Mouse (Mus musculus): ENCODE measurements at regions not wholly inside any gene's neighbourhood (a gene's known extent, or its start where the extent isn't known, plus 50 kb on each side); places are given as distances from the start of the nearest gene placed in this dataset.

DNA sequence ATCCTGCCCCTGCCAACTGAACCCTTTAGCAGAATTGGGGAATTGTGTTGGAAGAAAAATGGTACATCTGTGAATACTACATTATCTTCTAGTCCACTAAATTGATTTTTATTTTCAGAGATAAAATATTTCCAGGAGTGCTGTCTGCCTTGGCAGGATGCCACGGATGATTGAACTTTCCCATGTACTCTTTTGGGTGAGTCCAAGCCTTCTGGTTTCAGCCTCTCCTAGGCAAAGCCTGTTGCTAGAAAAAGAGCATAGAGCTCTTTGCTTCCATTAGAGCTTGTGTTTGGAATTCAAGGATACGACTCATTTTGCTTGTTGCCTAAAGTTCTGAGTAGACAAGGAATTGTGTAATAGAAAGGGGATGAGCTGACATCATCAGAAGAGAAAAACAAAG, 696.8 kb downstream of the Tmem114 start:
- H3K36me3 ChIP-seq = no peaks in the 10 kb centered on the region
- H3K9me3 ChIP-seq = peaks cover 2% of the 10 kb centered on the region; the same call in 1 of the 2 replicates
- H3K27me3 ChIP-seq (replicated peaks) = no peaks in the 10 kb centered on the region
- no peak overlapping the region for H3K4me2 ChIP-seq (replicated peaks)
- no peak for ATAC-seq (ENCODE audit: low FRiP score, low read depth)
- WGBS = 81% methylated on average over 2 of the region's 2 CpGs
- H3K4me1 ChIP-seq = no peaks in the 10 kb centered on the region
- no peak overlapping the region for H3K9ac ChIP-seq
- H3K27ac ChIP-seq = no peak overlapping the region
- no peak overlapping the region for H3K4me3 ChIP-seq

DNA sequence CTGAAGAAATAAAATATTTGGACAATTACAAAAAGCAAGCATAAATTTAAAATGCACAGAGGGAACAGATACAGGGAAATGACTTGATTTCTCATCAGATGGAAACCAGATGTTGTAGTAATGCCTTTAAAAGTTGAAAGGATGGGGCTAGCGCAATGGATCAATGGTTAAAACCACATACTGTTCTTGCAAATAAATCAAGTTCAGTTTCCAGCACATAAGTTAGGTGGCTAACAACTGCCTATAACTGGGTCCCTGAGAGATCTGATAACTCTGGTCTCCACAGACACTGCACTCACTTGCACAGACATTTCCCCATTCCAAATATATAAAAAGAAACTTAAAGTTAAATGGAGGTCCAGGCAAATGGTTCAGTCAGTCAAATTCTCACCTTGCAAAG, 699.7 kb downstream of the Tmem114 start:
- no peaks in the 10 kb centered on the region for H3K27me3 ChIP-seq (replicated peaks)
- WGBS = 69% methylated on average over 1 of the region's 1 CpGs
- no peak overlapping the region for H3K27ac ChIP-seq
- H3K36me3 ChIP-seq = no peaks in the 10 kb centered on the region
- ATAC-seq (ENCODE audit: low FRiP score, low read depth) = no peak
- H3K4me1 ChIP-seq = no peaks in the 10 kb centered on the region
- H3K4me3 ChIP-seq = no peak overlapping the region
- H3K4me2 ChIP-seq (replicated peaks) = no peak overlapping the region
- H3K9me3 ChIP-seq = no peaks in the 10 kb centered on the region
- H3K9ac ChIP-seq = no peak overlapping the region

DNA sequence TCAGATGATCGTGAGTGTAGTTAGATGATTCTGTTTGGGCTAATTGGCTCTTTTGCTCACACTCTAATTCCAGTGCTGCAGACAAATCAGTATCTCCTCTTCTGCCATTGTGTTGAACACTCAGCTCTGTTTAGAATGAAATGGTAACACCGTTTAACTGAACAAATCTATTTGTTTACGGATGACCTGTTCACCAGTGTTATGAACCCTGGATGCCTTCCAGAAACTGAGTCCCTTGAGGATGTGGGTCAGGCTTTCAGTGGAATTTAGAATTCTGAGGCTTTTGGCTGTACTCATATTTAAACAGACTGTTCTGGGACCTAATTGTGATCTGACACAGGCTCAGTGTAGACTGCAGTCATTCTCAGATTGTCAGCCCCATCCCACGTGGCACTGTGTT, 723.5 kb downstream of the Tmem114 start:
- H3K27ac ChIP-seq = no peak overlapping the region
- H3K9ac ChIP-seq = no peak overlapping the region
- WGBS = 66% methylated on average over 4 of the region's 4 CpGs
- no peak for ATAC-seq (ENCODE audit: low FRiP score, low read depth)
- no peaks in the 10 kb centered on the region for H3K4me1 ChIP-seq
- no peak overlapping the region for H3K4me3 ChIP-seq
- no peaks in the 10 kb centered on the region; the same call in 1 of the 2 replicates for H3K27me3 ChIP-seq (replicated peaks)
- H3K4me2 ChIP-seq (replicated peaks) = no peak overlapping the region
- no peaks in the 10 kb centered on the region for H3K9me3 ChIP-seq
- no peaks in the 10 kb centered on the region for H3K36me3 ChIP-seq

GRCm38 (mm10) chr16:7685484-7685883, 739.5 kb downstream of the Tmem114 start:
- Histone ChIP-seq H3K9me3 (no peaks in the 10 kb centered on the region), H3K4me1 (no peaks in the 10 kb centered on the region), H3K4me2 (replicated peaks) (no peak overlapping the region), H3K36me3 (no peaks in the 10 kb centered on the region), H3K4me3 (no peak overlapping the region), H3K27ac (no peak overlapping the region), H3K27me3 (replicated peaks) (no peaks in the 10 kb centered on the region), H3K9ac (no peak overlapping the region)
- ATAC-seq (ENCODE audit: low FRiP score, low read depth) = no peak

DNA sequence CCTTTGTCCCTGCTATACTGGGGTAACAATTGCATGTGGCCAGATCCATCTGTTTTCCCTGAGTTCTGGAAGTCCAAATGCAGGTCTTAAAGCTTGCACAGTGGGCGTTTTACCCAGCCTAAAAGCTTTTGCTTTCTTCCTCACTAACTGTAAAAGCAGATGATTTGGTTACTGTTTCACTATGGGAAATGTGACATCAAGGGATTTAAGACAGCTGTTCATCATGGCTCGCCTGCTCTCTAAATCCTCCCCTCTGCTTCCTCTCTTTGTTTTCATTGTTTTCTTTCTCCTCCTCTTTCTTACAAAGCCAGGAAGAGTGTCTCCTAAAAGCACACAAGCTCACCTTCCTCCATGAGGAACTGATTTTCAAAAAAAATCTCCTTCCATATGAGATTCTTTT, 758.8 kb downstream of the Tmem114 start:
- peaks cover 6% of the 10 kb centered on the region; the same call in 1 of the 2 replicates for H3K9me3 ChIP-seq
- no peak for ATAC-seq (ENCODE audit: low FRiP score, low read depth)
- 16% methylated on average over 2 of the region's 2 CpGs for WGBS
- H3K4me1 ChIP-seq = no peaks in the 10 kb centered on the region
- H3K4me3 ChIP-seq = no peak overlapping the region
- no peaks in the 10 kb centered on the region for H3K36me3 ChIP-seq
- H3K27ac ChIP-seq = no peak overlapping the region
- no peaks in the 10 kb centered on the region for H3K27me3 ChIP-seq (replicated peaks)
- H3K9ac ChIP-seq = no peak overlapping the region
- H3K4me2 ChIP-seq (replicated peaks) = no peak overlapping the region

- Histone ChIP-seq H3K36me3 (no peaks in the 10 kb centered on the region), H3K4me1 (no peaks in the 10 kb centered on the region), H3K27ac (no peak overlapping the region), H3K9me3 (no peaks in the 10 kb centered on the region), H3K9ac (no peak overlapping the region), H3K4me3 (no peak overlapping the region), H3K4me2 (replicated peaks) (no peak overlapping the region), H3K27me3 (replicated peaks) (no peaks in the 10 kb centered on the region)
- ATAC-seq (ENCODE audit: low FRiP score, low read depth) = no peak
- 63% methylated on average over 9 of the region's 9 CpGs for WGBS
Observed at GRCm38 (mm10) chr16:7658133-7658532, 766.8 kb downstream of the Tmem114 start.

DNA sequence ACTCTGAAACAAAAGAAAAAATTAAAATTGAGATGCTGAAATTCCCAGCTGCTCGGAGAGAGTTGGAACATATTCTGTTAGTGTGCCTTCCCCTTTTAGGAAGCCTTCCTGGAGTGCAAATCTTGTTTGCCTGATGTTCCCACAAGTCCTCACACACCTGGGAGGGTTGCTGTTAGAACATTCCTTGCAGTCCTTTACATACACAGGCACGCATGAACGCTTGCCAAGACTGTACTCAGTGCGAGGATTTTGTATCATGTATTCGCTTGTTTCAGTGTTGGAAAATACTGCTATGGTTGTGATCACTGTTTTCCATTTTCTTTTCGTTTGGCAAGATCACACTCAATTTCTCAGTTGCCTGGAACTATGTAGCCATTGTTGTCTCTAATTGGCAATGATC, 770.5 kb downstream of the Tmem114 start:
- 93% methylated on average over 6 of the region's 6 CpGs for WGBS
- no peaks in the 10 kb centered on the region for H3K9me3 ChIP-seq
- no peaks in the 10 kb centered on the region for H3K4me1 ChIP-seq
- H3K4me3 ChIP-seq = no peak overlapping the region
- H3K9ac ChIP-seq = no peak overlapping the region
- H3K27ac ChIP-seq = no peak overlapping the region
- H3K27me3 ChIP-seq (replicated peaks) = no peaks in the 10 kb centered on the region
- no peak for ATAC-seq (ENCODE audit: low FRiP score, low read depth)
- H3K36me3 ChIP-seq = no peaks in the 10 kb centered on the region
- no peak overlapping the region for H3K4me2 ChIP-seq (replicated peaks)

DNA sequence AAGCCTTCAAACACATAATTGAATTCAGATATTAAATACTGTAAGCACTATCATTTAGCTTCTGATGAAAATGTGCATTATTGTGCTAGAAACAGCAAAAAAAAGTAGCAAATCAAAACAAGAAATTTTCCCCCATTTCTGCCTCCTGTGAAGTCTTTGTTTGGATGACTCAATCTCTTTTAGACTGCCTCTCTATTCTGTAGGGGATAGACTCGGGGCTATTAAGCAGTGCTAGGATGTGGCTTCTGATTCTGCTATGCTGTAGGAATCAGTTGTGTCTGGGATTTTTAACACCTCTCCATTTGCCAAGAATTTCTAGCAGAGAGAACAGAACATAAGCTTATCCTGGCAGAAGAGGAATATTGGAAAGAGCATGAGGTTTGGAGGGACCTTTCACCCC, 775.2 kb downstream of the Tmem114 start:
- Histone ChIP-seq H3K4me1 (peaks cover 7% of the 10 kb centered on the region; the same call in 1 of the 2 replicates), H3K27me3 (replicated peaks) (no peaks in the 10 kb centered on the region), H3K4me3 (no peak overlapping the region), H3K9me3 (no peaks in the 10 kb centered on the region), H3K36me3 (no peaks in the 10 kb centered on the region), H3K27ac (no peak overlapping the region), H3K4me2 (replicated peaks) (no peak overlapping the region), H3K9ac (no peak overlapping the region)
- ATAC-seq (ENCODE audit: low FRiP score, low read depth) = no peak
- WGBS = 24% methylated on average over 1 of the region's 1 CpGs

DNA sequence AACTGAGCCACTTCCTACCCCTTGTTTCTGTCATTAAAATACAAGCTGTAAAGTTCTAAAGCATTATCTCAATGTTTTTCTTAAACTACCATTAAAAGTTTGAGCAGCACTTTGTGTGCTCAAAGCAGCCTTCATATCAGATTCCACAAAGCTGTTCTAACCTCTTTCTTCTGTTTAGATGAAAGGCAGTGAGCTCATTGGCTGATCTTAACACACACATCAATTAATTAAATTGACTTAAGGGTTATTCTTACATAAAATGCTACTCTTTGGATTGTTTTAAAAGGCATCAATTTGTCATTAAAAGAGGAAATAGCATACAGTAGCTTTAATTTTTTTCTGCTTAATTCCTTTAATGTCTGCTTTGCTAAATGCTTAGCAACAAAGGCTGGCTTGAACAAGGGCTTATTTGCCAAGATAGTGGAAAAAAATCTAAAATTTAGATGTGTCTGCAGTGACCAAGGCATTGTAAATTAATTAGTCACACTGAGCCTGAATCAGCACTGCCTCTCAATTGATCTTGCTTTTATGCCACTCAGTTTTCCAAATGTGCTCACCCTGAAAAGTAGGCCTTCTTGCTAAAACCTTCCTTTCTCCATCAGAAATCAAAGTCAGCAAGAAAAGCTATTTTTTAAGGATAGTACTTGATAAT, 777.5 kb downstream of the Tmem114 start:
- Histone ChIP-seq H3K9ac (no peak overlapping the region), H3K4me3 (no peak overlapping the region), H3K4me1 (peaks cover 7% of the 10 kb centered on the region; the same call in 1 of the 2 replicates), H3K36me3 (no peaks in the 10 kb centered on the region), H3K27me3 (replicated peaks) (no peaks in the 10 kb centered on the region), H3K4me2 (replicated peaks) (no peak overlapping the region), H3K9me3 (no peaks in the 10 kb centered on the region), H3K27ac (no peak overlapping the region)
- ATAC-seq (ENCODE audit: low FRiP score, low read depth) = peak; percentile 58; the same call in 1 of the 2 replicates

GRCm38 (mm10) chr16:7644363-7644762, 780.6 kb downstream of the Tmem114 start:
- H3K4me2 ChIP-seq (replicated peaks) = no peak overlapping the region
- H3K36me3 ChIP-seq = no peaks in the 10 kb centered on the region
- H3K27ac ChIP-seq = no peak overlapping the region
- H3K4me1 ChIP-seq = peaks cover 7% of the 10 kb centered on the region; the same call in 1 of the 2 replicates
- H3K27me3 ChIP-seq (replicated peaks) = no peaks in the 10 kb centered on the region
- H3K4me3 ChIP-seq = no peak overlapping the region
- H3K9me3 ChIP-seq = no peaks in the 10 kb centered on the region
- no peak overlapping the region for H3K9ac ChIP-seq
- no peak for ATAC-seq (ENCODE audit: low FRiP score, low read depth)

GRCm38 (mm10) chr16:7638955-7639755, 785.8 kb downstream of the Tmem114 start:
- peaks cover 16% of the 10 kb centered on the region for H3K4me1 ChIP-seq
- no peak overlapping the region for H3K9ac ChIP-seq
- no peak overlapping the region for H3K27ac ChIP-seq
- H3K4me2 ChIP-seq (replicated peaks) = no peak overlapping the region
- ATAC-seq (ENCODE audit: low FRiP score, low read depth) = no peak
- H3K4me3 ChIP-seq = no peak overlapping the region
- 63% methylated on average over 15 of the region's 15 CpGs for WGBS
- no peaks in the 10 kb centered on the region for H3K9me3 ChIP-seq
- no peaks in the 10 kb centered on the region for H3K27me3 ChIP-seq (replicated peaks)
- no peaks in the 10 kb centered on the region for H3K36me3 ChIP-seq

GRCm38 (mm10) chr16:7637993-7638392, 786.9 kb downstream of the Tmem114 start:
- no peak for ATAC-seq (ENCODE audit: low FRiP score, low read depth)
- no peak overlapping the region for H3K4me3 ChIP-seq
- peaks cover 16% of the 10 kb centered on the region for H3K4me1 ChIP-seq
- H3K4me2 ChIP-seq (replicated peaks) = no peak overlapping the region
- no peaks in the 10 kb centered on the region for H3K9me3 ChIP-seq
- no peak overlapping the region for H3K9ac ChIP-seq
- no peaks in the 10 kb centered on the region for H3K27me3 ChIP-seq (replicated peaks)
- no peaks in the 10 kb centered on the region for H3K36me3 ChIP-seq
- H3K27ac ChIP-seq = no peak overlapping the region
